Comparison of ENCODE assay signal across 15 mouse cellular contexts in the genomic region with DNA sequence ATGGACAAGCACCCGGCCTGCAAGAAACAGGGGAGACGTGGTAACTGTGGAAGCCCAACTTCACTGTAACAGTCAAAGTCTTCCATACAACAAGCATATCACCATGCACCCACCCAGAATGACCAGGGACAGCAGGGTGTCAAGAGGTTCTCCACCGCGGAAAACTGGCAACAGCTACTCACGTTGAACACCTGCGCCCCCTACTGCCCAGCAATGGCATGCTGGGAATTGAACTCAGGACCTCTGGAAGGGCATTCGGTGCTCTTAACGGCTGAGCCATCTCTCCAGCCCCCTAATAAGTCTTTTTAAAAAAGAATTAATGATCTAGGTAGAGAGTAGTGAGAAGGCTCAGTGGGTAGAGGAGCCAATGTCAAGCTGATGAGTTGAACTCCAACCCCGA. TPM values are rescaled to one million over a fixed set of nuclear protein-coding genes. Genes with fewer than 3 reads are reported as not detected.
DNase-seq lines count a peak whose midpoint lies in the region; ATAC-seq and TF ChIP-seq lines count a peak whose summit lies in the region.
"Had no signal": no experiment of that assay in that cellular context is flagged by ENCODE, and none has a peak within 500 bp of the region (broad histone marks: within the 10 kb centered on the region; RNA-seq: fewer than 3 reads in every experiment).

No protein-coding gene starts in this region.

- no peaks in the 10 kb centered on the region for H3K27me3 ChIP-seq in forebrain, embryonic 11.5 days (ENCODE audit: control insufficient read depth, insufficient read depth, low read length)
- H3K27me3 ChIP-seq in forebrain, embryonic 10.5 days (ENCODE audit: poor library complexity, severe bottlenecking), result no peaks in the 10 kb centered on the region
- no peaks in the 10 kb centered on the region for H3K27me3 ChIP-seq in liver, adult 2 months (ENCODE audit: control insufficient read depth, insufficient read depth, low read length)
- no peaks in the 10 kb centered on the region for H3K27me3 ChIP-seq in liver, embryonic 11.5 days (replicated peaks; ENCODE audit: control insufficient read depth, insufficient read depth, low read length)
- H3K27me3 ChIP-seq in stomach, postnatal 0 days (ENCODE audit: control insufficient read depth, insufficient read depth, low read length), result no peaks in the 10 kb centered on the region
- H3K27me3 ChIP-seq: hindbrain, embryonic 15.5 days had no signal

- no peaks in the 10 kb centered on the region for H3K9me3 ChIP-seq in forebrain, embryonic 11.5 days (ENCODE audit: control insufficient read depth, low read length)
- no peaks in the 10 kb centered on the region for H3K9me3 ChIP-seq in forebrain, embryonic 10.5 days
- no peaks in the 10 kb centered on the region for H3K9me3 ChIP-seq in liver, embryonic 11.5 days (ENCODE audit: control insufficient read depth, low read length)
- H3K9me3 ChIP-seq in stomach, postnatal 0 days (ENCODE audit: control insufficient read depth, low read length), result no peaks in the 10 kb centered on the region
- H3K9me3 ChIP-seq: hindbrain, embryonic 15.5 days; neural tube, embryonic 13.5 days had no signal

- TF ChIP-seq CTCF in liver, adult 2 months (IDR thresholded peaks at IDR 0.05; ENCODE audit: low read depth, low read length), result peak; percentile 79
- TF ChIP-seq CTCF in bone marrow, adult 2 months (IDR thresholded peaks at IDR 0.05; ENCODE audit: control insufficient read depth, insufficient read depth, low read length), result peak; percentile 50
- peak; percentile 62 for TF ChIP-seq CTCF in stomach, postnatal 0 days (IDR thresholded peaks at IDR 0.05; ENCODE audit: low read depth)

- H3K79me2 ChIP-seq in liver, adult 2 months (ENCODE audit: control insufficient read depth, insufficient read depth, low read length), result no peaks in the 10 kb centered on the region; the same call in 1 of the 2 replicates

- no peaks in the 10 kb centered on the region for H3K36me3 ChIP-seq in forebrain, embryonic 11.5 days (ENCODE audit: control insufficient read depth, insufficient read depth, low read length)
- peaks cover 18% of the 10 kb centered on the region for H3K36me3 ChIP-seq in forebrain, embryonic 10.5 days (replicated peaks)
- peaks cover 21% of the 10 kb centered on the region; the same call in 1 of the 2 replicates for H3K36me3 ChIP-seq in liver, adult 2 months (ENCODE audit: control insufficient read depth, insufficient read depth, low read length)
- H3K36me3 ChIP-seq in liver, embryonic 11.5 days (ENCODE audit: control insufficient read depth, insufficient read depth, low read length), result peaks cover 13% of the 10 kb centered on the region
- peaks cover 7% of the 10 kb centered on the region; the same call in 1 of the 2 replicates for H3K36me3 ChIP-seq in stomach, postnatal 0 days (ENCODE audit: control insufficient read depth, insufficient read depth, low read length)
- H3K36me3 ChIP-seq: hindbrain, embryonic 15.5 days had no signal

- TF ChIP-seq EP300 in stomach, postnatal 0 days (optimal IDR thresholded peaks at IDR 0.05), result no peak

- WGBS in forebrain, embryonic 11.5 days, result 54% methylated on average over 9 of the region's 9 CpGs
- WGBS in forebrain, embryonic 10.5 days, result 59% methylated on average over 9 of the region's 9 CpGs
- WGBS in liver, adult 2 months, result 65% methylated on average over 9 of the region's 9 CpGs
- WGBS in liver, embryonic 11.5 days, result 54% methylated on average over 9 of the region's 9 CpGs
- 67% methylated on average over 9 of the region's 9 CpGs for WGBS in bone marrow, adult 2 months
- WGBS in stomach, postnatal 0 days, result 57% methylated on average over 9 of the region's 9 CpGs

- no peaks in the 10 kb centered on the region for H3K4me1 ChIP-seq in forebrain, embryonic 11.5 days (replicated peaks; ENCODE audit: control insufficient read depth, insufficient read depth, low read length)
- peaks cover 19% of the 10 kb centered on the region for H3K4me1 ChIP-seq in forebrain, embryonic 10.5 days
- H3K4me1 ChIP-seq in liver, adult 2 months (ENCODE audit: control insufficient read depth, insufficient read depth, low read length), result peaks cover 10% of the 10 kb centered on the region; the same call in 1 of the 2 replicates
- H3K4me1 ChIP-seq in liver, embryonic 11.5 days (replicated peaks; ENCODE audit: control insufficient read depth, insufficient read depth, low read length), result no peaks in the 10 kb centered on the region
- no peaks in the 10 kb centered on the region; the same call in 1 of the 2 replicates for H3K4me1 ChIP-seq in bone marrow, adult 2 months (ENCODE audit: control insufficient read depth, insufficient read depth, low read length)
- H3K4me1 ChIP-seq in stomach, postnatal 0 days (replicated peaks; ENCODE audit: control insufficient read depth, insufficient read depth), result no peaks in the 10 kb centered on the region
- H3K4me1 ChIP-seq: hindbrain, embryonic 15.5 days; neural tube, embryonic 13.5 days had no signal

- no peak for ATAC-seq in forebrain, embryonic 11.5 days (replicated peaks; ENCODE audit: low FRiP score)
- no peak for ATAC-seq in liver, embryonic 11.5 days (replicated peaks; ENCODE audit: low FRiP score)
- ATAC-seq in stomach, postnatal 0 days (ENCODE audit: low FRiP score, low TSS enrichment), result no peak
- no peak for ATAC-seq in granulocyte monocyte progenitor cell, adult 5-6 weeks (replicated peaks; ENCODE audit: poor library complexity, severe bottlenecking)

- H3K27ac ChIP-seq in forebrain, embryonic 11.5 days (ENCODE audit: low read depth, low read length), result no peak overlapping the region
- no peak overlapping the region for H3K27ac ChIP-seq in forebrain, embryonic 10.5 days
- H3K27ac ChIP-seq in liver, adult 2 months (replicated peaks; ENCODE audit: insufficient read depth, low read depth, low read length), result no peak overlapping the region
- H3K27ac ChIP-seq in liver, embryonic 11.5 days (ENCODE audit: low read depth, low read length), result no peak overlapping the region
- no peak overlapping the region for H3K27ac ChIP-seq in bone marrow, adult 2 months (ENCODE audit: control insufficient read depth, insufficient read depth, low read depth, low read length, poor library complexity)
- H3K27ac ChIP-seq in stomach, postnatal 0 days (replicated peaks), result no peak overlapping the region
- H3K27ac ChIP-seq: hindbrain, embryonic 15.5 days; neural tube, embryonic 13.5 days had no signal

- peak; percentile 71 for DNase-seq in forebrain, embryonic 11.5 days (ENCODE audit: low spot score)
- DNase-seq in forebrain, embryonic 10.5 days (ENCODE audit: extremely low spot score, low spot score), result no peak
- DNase-seq in liver, adult 2 months (ENCODE audit: extremely low read depth, low read depth, low spot score), result no peak
- no peak for DNase-seq in liver, embryonic 11.5 days (ENCODE audit: low spot score)
- DNase-seq in stomach, postnatal 0 days (ENCODE audit: low spot score), result no peak
- DNase-seq in right cerebral cortex, adult 2 months (ENCODE audit: low spot score in 2 of 2), result no peak
- DNase-seq: layer of hippocampus, postnatal 36 days had no signal

- H3K4me3 ChIP-seq in forebrain, embryonic 11.5 days (ENCODE audit: low read depth, low read length), result no peak overlapping the region
- H3K4me3 ChIP-seq in forebrain, embryonic 10.5 days, result no peak overlapping the region
- no peak overlapping the region for H3K4me3 ChIP-seq in liver, adult 2 months (ENCODE audit: insufficient read depth, low read depth, low read length)
- H3K4me3 ChIP-seq in liver, embryonic 11.5 days (ENCODE audit: low read depth, low read length), result no peak overlapping the region
- no peak overlapping the region for H3K4me3 ChIP-seq in bone marrow, adult 2 months (replicated peaks; ENCODE audit: control insufficient read depth, low read depth, low read length)
- H3K4me3 ChIP-seq in stomach, postnatal 0 days (ENCODE audit: low read depth, low read length), result no peak overlapping the region
- H3K4me3 ChIP-seq: hindbrain, embryonic 15.5 days; neural tube, embryonic 13.5 days had no signal

- no peak for TF ChIP-seq POLR2A in liver, adult 2 months (IDR thresholded peaks at IDR 0.05; ENCODE audit: extremely low read depth, insufficient read depth, low read length)
- TF ChIP-seq POLR2A in bone marrow, adult 2 months (IDR thresholded peaks at IDR 0.05; ENCODE audit: borderline replicate concordance, control insufficient read depth, low read depth, low read length), result no peak

- no peak overlapping the region for H3K9ac ChIP-seq in forebrain, embryonic 11.5 days (ENCODE audit: low read length)
- H3K9ac ChIP-seq in liver, adult 2 months (ENCODE audit: low read depth, low read length), result no peak overlapping the region
- H3K9ac ChIP-seq in liver, embryonic 11.5 days (ENCODE audit: low read depth, low read length), result no peak overlapping the region
- no peak overlapping the region for H3K9ac ChIP-seq in stomach, postnatal 0 days (ENCODE audit: low read length)
- H3K9ac ChIP-seq: hindbrain, embryonic 15.5 days; neural tube, embryonic 13.5 days had no signal

- no peak overlapping the region for H3K4me2 ChIP-seq in forebrain, embryonic 11.5 days (ENCODE audit: low read depth, low read length, severe bottlenecking)
- no peak overlapping the region for H3K4me2 ChIP-seq in liver, embryonic 11.5 days
- H3K4me2 ChIP-seq in stomach, postnatal 0 days (replicated peaks; ENCODE audit: low read depth), result no peak overlapping the region
- H3K4me2 ChIP-seq: hindbrain, embryonic 15.5 days; neural tube, embryonic 13.5 days had no signal

RNA-seq across cellular contexts. Expression of a gene that starts 8.1 kb away (rescaled TPM):
- not detected in 2 replicates for polyA plus RNA-seq in forebrain, embryonic 11.5 days (2014; fragmentation: Nextera tagmentation; extraction: Ambion mirVana)
- polyA plus RNA-seq in forebrain, embryonic 10.5 days (2016; fragmentation: Nextera tagmentation; extraction: Ambion mirVana), result not detected in 2 replicates
- not detected in 2 replicates for total RNA-seq in liver, adult 2 months (2014; rRNA removed)
- polyA plus RNA-seq in liver, adult 2 months (2012; rRNA removed), result 0.04 and 0.10 TPM in 2 replicates
- polyA plus RNA-seq in liver, embryonic 11.5 days (2014; fragmentation: Nextera tagmentation; extraction: Ambion mirVana), result not detected in 2 replicates
- polyA plus RNA-seq in bone marrow, adult 2 months (2011; ENCODE audit: insufficient read depth, insufficient read length, low replicate concordance, missing spikeins), result not detected in 2 replicates
- 0.08 TPM in 1 of 2 replicates, not detected in the other for polyA plus RNA-seq in stomach, postnatal 0 days (2015; fragmentation: Nextera tagmentation; extraction: Ambion mirVana)
- total RNA-seq in granulocyte monocyte progenitor cell, adult 5-6 weeks (2014; fragmentation: Nextera tagmentation), result not detected in 2 replicates
- not detected in 2 replicates for total RNA-seq in granulocyte monocyte progenitor cell, adult 5-6 weeks (2017)
- total RNA-seq: common myeloid progenitor, adult 5-6 weeks; gastrocnemius, adult 8-10 months; layer of hippocampus, postnatal 36 days; megakaryocyte progenitor cell, adult 5-6 weeks had no signal
- polyA plus RNA-seq: stomach, embryonic 14.5 days had no signal

RNA-seq across cellular contexts. Expression of a gene that starts 9.2 kb away (rescaled TPM):
- polyA plus RNA-seq in forebrain, embryonic 11.5 days (2014; fragmentation: Nextera tagmentation; extraction: Ambion mirVana), result not detected in 2 replicates
- polyA plus RNA-seq in forebrain, embryonic 10.5 days (2016; fragmentation: Nextera tagmentation; extraction: Ambion mirVana), result not detected in 2 replicates
- not detected in 2 replicates for total RNA-seq in liver, adult 2 months (2014; rRNA removed)
- not detected in 2 replicates for polyA plus RNA-seq in liver, adult 2 months (2012; rRNA removed)
- not detected in 2 replicates for polyA plus RNA-seq in liver, embryonic 11.5 days (2014; fragmentation: Nextera tagmentation; extraction: Ambion mirVana)
- polyA plus RNA-seq in bone marrow, adult 2 months (2011; ENCODE audit: insufficient read depth, insufficient read length, low replicate concordance, missing spikeins), result not detected in 2 replicates
- not detected in 2 replicates for polyA plus RNA-seq in stomach, postnatal 0 days (2015; fragmentation: Nextera tagmentation; extraction: Ambion mirVana)
- not detected in 2 replicates for total RNA-seq in granulocyte monocyte progenitor cell, adult 5-6 weeks (2014; fragmentation: Nextera tagmentation)
- not detected in 2 replicates for total RNA-seq in granulocyte monocyte progenitor cell, adult 5-6 weeks (2017)
- total RNA-seq: common myeloid progenitor, adult 5-6 weeks; gastrocnemius, adult 8-10 months; layer of hippocampus, postnatal 36 days; megakaryocyte progenitor cell, adult 5-6 weeks had no signal
- polyA plus RNA-seq: hindbrain, embryonic 15.5 days; neural tube, embryonic 13.5 days; stomach, embryonic 14.5 days had no signal

RNA-seq across cellular contexts. Expression of a gene that starts 11.9 kb away (rescaled TPM):
- polyA plus RNA-seq in forebrain, embryonic 11.5 days (2014; fragmentation: Nextera tagmentation; extraction: Ambion mirVana), result 10.4 and 11.6 TPM in 2 replicates
- polyA plus RNA-seq in forebrain, embryonic 10.5 days (2016; fragmentation: Nextera tagmentation; extraction: Ambion mirVana), result 12.1 and 12.6 TPM in 2 replicates
- 15.8 and 21.7 TPM in 2 replicates for total RNA-seq in liver, adult 2 months (2014; rRNA removed)
- polyA plus RNA-seq in liver, adult 2 months (2012; rRNA removed), result 38.7 and 40.0 TPM in 2 replicates
- polyA plus RNA-seq in liver, embryonic 11.5 days (2014; fragmentation: Nextera tagmentation; extraction: Ambion mirVana), result 20.5 and 21.2 TPM in 2 replicates
- 8.2 and 15.2 TPM in 2 replicates for polyA plus RNA-seq in bone marrow, adult 2 months (2011; ENCODE audit: insufficient read depth, insufficient read length, low replicate concordance, missing spikeins)
- polyA plus RNA-seq in stomach, postnatal 0 days (2015; fragmentation: Nextera tagmentation; extraction: Ambion mirVana), result 21.7 and 22.8 TPM in 2 replicates
- 3.9 and 4.3 TPM in 2 replicates for total RNA-seq in granulocyte monocyte progenitor cell, adult 5-6 weeks (2014; fragmentation: Nextera tagmentation)
- total RNA-seq in granulocyte monocyte progenitor cell, adult 5-6 weeks (2017), result 0.95 and 1.1 TPM in 2 replicates

RNA-seq across cellular contexts. Expression of a gene that starts 53.3 kb away (rescaled TPM):
- polyA plus RNA-seq in forebrain, embryonic 11.5 days (2014; fragmentation: Nextera tagmentation; extraction: Ambion mirVana), result 22.1 and 24.1 TPM in 2 replicates
- 13.5 and 16.1 TPM in 2 replicates for polyA plus RNA-seq in forebrain, embryonic 10.5 days (2016; fragmentation: Nextera tagmentation; extraction: Ambion mirVana)
- total RNA-seq in liver, adult 2 months (2014; rRNA removed), result 0.07 and 0.28 TPM in 2 replicates
- 0.06 and 0.19 TPM in 2 replicates for polyA plus RNA-seq in liver, adult 2 months (2012; rRNA removed)
- polyA plus RNA-seq in liver, embryonic 11.5 days (2014; fragmentation: Nextera tagmentation; extraction: Ambion mirVana), result 2.6 and 3.2 TPM in 2 replicates
- polyA plus RNA-seq in bone marrow, adult 2 months (2011; ENCODE audit: insufficient read depth, insufficient read length, low replicate concordance, missing spikeins), result not detected in 2 replicates
- 3.3 and 3.4 TPM in 2 replicates for polyA plus RNA-seq in stomach, postnatal 0 days (2015; fragmentation: Nextera tagmentation; extraction: Ambion mirVana)
- total RNA-seq in granulocyte monocyte progenitor cell, adult 5-6 weeks (2014; fragmentation: Nextera tagmentation), result not detected in 2 replicates
- not detected in 2 replicates for total RNA-seq in granulocyte monocyte progenitor cell, adult 5-6 weeks (2017)
- total RNA-seq: common myeloid progenitor, adult 5-6 weeks; megakaryocyte progenitor cell, adult 5-6 weeks had no signal
